Mouse (Mus musculus) gastrocnemius, adult 18-20 months (tissue): ENCODE measurements around the gene Eef1a1. TPM values are rescaled to one million over a fixed set of nuclear protein-coding genes. Genes with fewer than 3 reads are reported as not detected.
"Not testable (repeated sequence)": the region's sequence is repeated elsewhere in the genome, so short reads cannot be mapped to it uniquely, and the experiment has no call there.

ENCODE experiments used
- DNase-seq: peaks from one replicate; pipeline ENCODE4 v3.0.0; 2021; ENCODE audit warnings: low spot score
- total RNA-seq, 2 experiments: library from RNA; stranded (reverse); gene quantifications; 2 replicates each; pipeline ENCODE4 v1.2.3; 2021

Gene Eef1a1
- total RNA-seq, 2 experiments from 2014 or later, result 424 to 467 TPM

DNA sequence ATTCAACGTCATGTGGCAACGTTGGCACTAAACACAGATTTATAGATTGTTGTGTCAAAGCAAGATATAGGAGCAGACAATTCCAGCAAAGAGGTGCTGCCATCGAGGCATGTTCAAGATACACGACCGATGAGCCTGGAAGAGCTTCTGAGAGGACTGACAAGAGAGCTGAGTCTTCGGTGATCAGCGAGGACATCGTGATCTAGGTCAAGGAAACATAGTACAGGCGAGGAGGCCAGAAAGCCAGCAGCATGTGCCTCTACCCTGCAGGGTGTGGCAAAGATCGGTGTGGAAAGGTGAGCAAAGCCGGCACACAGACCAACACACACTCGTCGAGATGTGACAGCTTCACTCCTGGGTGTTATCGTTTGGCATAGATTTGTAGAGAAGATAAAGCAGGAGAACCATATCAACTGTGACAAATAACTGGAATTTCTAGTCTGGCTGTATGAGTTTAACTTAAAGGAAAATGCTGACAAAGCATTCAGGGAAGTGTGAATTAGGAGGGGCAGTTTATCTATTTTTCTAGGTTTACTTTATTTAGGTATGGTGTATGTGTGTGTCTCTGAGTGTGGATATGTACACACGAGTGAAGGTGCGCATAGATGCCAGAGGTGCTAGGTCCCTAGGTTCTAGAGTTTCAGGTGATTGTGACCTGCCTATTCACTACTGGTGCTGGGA lies 19.3 kb upstream of the Eef1a1 start:
- DNase-seq, result no peak

- DNase-seq, result no peak
Measured at GRCm38 (mm10) chr9:78506722-78507077, 17.7 kb upstream of the Eef1a1 start.

DNA sequence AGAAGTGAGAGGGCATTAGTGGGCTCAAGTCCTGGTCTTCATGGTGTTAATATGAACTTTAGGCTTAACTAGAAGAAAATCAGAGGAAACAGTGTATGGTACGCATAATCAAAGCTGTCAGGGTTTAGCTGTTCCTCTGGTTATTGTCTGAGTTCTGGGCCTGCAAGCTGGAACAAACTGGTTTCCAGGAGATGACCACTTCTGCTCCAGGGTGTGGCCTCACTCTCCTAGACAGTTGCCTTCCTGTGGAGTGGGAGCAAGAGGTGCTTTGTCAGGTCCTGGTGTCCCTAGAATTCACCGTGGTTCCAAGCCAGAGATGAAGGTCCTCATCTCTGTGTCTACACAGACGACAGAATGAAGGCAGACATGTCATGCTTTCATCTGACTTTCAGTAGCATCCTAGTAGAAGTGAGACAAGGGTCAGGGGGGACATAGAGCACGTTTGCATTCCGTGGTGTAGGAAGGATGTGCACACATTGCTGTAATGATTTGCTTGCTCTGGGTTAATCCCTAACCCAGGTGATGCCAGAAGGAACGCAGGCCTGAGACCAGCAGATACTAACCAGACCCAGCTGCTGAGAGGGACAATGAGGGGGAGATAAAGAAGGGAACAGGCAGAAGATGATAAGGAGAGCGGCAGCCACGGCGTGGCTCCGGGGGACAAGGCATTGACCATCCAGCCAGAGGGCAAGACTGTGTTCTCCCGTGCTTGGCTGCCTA lies 17.2 kb upstream of the Eef1a1 start:
- no peak for DNase-seq

DNA sequence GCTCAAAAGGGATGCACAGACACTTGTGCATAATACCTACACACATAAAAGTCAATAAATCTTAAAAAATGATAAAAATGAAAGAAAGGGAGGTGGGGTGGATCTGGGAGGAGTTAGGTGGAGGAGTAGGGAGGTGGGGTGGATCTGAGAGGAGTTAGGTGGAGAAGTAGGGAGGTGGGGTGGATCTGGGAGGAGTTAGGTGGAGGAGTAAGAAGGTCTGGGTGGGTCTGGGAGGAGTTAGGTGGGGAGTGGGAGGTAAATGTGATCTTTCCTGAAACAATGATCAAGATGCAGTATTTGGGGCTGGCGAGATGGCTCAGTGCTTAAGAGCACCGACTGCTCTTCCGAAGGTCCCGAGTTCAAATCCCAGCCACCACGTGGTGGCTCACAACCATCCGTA lies 16.3 kb upstream of the Eef1a1 start:
- no peak for DNase-seq

DNA sequence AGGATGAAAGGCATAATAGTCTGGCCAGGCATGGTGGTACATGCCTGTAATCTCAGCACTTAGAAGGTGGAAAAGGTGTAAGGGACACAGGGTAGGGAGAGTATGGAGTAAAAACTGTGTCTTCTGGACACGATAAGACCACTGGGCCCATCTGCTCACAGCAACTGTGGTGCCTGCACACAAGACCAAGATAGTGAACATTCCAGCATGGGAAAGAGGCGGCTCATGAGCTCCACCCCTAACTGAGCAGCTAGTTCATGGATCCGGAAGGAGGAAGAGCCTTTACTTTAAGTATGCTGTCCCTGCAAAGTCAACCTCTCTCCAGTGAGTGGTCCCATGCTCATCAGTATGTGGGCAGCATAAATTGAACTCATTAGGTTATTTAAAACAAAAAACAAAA lies 15.7 kb upstream of the Eef1a1 start:
- no peak for DNase-seq

DNA sequence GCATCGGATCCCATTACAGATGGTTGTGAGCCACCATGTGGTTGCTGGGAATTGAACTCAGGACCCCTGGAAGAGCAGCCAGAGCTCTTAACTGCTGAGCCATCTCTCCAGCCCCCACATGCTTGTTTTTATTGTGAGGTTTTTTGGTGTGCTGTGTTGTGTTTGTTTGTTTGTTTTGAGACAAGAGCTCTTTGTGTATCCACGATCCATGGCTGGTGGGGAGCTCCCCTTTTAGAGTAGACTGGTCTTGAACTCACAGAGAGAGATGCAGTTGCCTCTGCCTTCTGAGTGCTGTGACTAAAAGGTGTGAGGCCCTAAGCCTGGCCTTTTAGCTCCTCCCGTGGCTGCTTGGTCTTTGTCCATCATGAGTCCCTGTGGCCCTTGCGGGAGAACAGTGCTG lies 15.2 kb upstream of the Eef1a1 start:
- DNase-seq, result no peak

DNA sequence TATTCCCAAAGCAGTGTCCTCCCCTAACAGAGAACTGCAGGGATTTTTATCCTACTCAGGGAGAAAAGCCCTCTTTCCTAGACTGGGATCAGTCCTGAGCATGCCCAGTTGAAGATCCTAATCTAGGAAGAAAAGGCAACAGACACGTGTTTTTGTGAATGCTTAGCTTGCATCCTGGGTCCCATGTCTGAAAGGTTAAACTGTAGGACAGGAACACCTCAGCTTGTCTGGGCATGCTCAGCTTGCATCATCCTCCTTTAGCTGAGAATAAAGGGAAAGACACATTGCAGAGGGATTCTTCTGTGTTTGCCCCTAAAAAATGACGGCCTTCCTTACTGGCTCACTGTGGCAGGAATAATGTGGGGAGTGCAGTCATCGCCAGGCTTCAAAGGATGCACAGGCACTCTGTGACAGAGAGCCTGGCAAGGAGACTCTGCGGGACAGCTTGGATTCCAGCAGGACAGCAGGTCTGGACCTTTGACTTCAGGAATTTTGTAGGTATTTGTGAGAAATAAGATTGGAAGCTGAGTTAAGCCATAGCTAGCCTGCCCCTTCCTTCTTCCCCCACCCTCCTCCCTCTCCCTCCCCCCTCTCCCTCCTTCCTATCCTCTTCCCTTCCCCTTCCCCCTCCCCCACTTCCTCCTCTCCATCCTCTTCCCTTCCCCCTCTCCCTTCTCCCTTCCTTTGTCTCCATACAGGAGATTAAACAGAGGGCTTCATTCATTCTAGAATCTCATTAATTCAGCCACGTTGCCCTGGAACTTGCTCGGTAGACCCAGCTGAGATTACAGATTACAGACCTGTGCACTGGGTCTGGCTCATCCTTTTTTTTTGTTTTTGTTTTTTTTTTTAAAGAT lies 14.5 kb upstream of the Eef1a1 start:
- DNase-seq, result no peak

DNA sequence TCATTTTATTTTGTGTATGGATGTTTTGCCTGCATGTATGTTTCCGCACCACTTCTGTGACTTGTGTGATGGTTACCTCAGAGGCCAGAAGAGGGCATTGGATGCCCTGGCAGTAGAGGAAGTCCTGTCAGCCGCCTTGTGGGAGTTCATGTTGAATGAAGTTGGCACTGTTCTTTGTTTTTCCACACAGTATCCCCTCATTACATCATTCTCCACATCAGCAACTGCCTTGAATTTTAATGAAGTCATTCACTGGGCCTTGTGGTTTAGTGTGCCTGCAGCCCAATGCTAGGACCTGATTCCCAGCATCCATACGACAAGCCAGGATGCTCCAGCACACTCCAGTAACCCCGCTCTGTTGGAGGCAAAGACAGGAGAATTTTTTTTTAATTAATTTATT lies 12.3 kb upstream of the Eef1a1 start:
- no peak for DNase-seq

- DNase-seq, result no peak
Measured at GRCm38 (mm10) chr9:78500386-78500785, 11.4 kb upstream of the Eef1a1 start.

DNA sequence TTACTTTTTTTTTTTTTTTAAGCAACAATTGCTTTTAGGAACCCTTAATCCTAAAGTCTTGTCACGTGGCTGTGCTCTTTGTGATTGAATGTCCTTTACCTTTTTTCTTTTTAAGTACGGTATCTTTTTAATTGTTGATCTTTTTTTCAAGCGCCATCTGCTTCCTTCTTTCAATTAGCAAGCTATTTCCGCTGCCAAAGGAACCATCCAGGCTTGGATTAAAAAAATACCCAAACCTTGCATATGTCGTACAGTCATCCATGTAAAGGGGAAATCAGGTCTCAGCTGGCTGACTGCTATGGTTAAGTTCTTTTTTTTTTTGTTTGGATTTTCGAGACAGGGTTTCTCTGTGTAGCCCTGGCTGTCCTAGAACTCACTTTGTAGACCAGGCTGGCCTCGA lies 4.2 kb upstream of the Eef1a1 start:
- no peak for DNase-seq

DNA sequence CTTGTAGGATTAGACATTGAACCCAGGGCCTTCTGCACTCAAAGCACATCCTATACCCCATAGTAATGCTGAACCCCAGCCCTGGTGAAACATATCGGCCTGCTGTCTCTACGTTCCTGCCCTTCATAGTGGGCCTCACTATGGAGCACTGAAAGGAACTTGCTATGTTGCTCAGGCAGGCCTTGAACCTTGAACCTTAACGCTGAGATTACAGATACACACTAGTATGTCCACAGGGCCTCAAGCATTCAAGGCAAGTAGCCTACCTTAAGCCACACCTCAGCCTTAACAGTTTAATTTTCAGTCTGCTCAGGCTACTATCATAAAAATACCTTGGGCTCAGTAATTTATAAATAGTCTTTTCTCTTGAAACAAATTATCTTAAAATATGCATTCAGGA lies 3.3 kb upstream of the Eef1a1 start:
- DNase-seq, result no peak

GRCm38 (mm10) chr9:78491169-78491568 lies 2.2 kb upstream of the Eef1a1 start:
- no peak for DNase-seq

DNA sequence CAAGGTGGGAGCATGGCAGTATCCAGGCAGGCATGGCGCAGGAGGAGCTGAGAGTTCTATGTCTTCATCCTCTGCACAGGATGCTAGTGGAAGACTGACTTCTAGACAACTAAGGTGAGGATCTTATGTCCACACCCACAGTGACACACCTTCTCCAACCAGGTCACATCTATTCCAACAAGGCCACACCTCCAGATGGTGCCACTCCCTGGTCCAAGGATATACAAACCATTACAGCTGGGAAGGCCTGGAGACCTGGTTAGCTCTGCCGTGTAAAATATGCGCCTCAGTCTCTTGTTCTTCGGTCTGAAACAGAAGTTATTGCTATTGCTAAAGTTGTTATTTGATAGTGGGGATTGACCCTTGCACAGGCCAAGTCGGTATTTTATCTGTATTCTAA lies 930 bp downstream of the Eef1a1 start:
- not testable (repeated sequence) for DNase-seq

DNA sequence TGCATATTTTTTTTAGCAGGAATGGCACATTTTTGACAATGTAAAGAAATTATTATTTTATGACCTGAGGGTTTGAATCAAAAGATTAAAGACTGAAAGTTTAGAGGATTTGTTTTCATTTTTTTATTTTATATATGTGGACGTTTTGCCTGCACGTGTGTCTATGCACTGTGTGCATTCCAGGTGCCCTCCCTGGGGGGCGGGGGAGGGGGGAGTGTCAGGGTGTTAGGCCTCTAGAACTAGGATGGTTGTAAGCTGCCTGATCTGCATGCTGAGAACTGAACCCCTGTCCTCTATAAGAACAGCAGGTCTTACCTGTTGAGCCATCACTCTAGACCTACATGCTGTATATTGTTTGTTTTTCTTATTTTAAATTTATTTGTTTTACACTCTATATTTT lies 4.3 kb downstream of the Eef1a1 start:
- DNase-seq, result no peak

GRCm38 (mm10) chr9:78482386-78482785 lies 6.6 kb downstream of the Eef1a1 start:
- no peak for DNase-seq

DNA sequence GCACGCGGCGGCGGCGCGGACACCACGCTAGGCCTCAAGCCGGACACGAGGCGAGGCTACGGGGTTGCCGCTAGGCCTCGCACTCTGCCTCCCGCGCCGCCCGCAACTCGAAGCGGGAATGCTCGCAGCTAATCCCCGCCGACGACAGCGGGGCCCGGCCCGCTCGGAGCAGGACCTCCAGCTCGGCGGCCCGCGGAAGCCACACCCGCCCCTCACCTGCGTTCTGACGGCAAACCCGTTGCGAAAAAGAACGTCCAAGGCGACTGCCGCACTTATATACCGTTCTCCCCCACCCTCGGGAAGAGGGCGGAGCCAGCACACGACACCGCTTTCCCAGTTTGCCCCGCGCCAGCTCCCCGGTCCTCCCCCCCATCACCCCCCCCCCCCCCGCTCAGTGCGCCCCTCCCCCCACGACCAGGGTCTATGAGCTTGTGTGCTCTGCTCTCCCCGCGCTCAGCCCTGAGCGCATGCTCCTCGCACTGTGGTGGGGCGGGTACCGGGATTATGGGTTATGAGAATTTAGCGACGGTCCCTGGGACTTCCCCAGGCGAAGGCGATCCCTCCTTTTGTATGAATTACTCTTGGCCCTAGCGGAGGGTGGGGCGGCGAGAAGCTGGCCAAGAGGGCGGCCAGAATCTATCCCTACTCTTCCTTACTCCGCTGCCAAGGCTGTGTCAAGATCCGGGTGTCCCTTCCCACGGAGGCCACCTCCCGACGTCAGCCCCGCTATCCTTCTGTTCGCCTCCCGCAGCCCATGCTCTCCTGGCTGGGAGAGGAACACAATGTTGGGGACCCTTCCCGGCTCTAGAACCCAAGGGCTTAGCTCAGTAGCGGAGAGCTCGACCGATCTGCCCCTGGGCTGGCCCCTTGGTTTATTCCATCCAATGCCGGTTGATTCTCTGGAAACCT lies 7.3 kb downstream of the Eef1a1 start:
- DNase-seq, result peak; percentile 94

- DNase-seq, result peak; percentile 45
Measured at GRCm38 (mm10) chr9:78480706-78481358, 8.1 kb downstream of the Eef1a1 start.

- DNase-seq, result not testable (repeated sequence)
Measured at GRCm38 (mm10) chr9:78480227-78480626, 8.7 kb downstream of the Eef1a1 start.

DNA sequence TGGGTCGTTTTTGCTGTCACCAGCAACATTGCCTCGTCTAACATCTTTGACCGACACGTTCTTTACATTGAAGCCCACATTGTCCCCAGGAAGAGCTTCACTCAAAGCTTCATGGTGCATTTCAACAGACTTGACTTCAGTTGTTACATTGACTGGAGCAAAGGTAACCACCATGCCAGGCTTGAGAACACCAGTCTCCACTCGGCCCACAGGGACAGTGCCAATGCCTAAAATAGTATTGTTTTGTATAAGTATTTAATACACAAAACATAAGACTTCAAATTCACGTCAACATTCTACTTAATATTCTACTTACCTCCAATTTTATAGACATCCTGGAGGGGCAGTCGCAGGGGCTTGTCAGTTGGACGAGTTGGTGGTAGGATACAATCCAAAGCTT lies 9.6 kb downstream of the Eef1a1 start:
- DNase-seq, result not testable (repeated sequence)

DNA sequence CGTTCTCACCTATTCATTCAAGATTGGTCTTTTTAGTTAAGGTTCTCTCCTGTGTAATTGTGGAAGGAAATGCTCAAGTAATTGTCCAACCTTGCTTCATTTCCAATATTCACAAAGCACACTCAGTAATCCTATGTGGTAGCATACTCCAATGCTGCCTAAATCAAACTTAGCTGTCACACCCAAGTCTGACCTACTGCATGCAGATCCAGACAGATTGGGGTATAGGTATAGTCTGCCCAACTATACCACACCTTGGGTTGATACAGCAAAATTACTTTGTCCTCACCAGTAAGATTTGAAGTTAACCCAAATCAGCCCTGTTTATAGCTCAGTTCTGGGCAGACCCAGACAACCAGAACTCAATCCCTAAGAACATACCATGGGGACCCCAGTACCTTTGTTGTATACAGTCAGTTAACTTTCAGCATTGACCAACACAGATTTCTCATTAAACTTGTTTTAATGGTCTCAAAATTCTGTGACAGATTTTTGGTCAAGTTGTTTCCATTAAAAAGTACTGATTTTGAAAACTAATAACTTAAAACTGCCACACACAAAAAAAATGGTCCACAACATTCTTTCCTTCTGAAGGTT lies 10.8 kb downstream of the Eef1a1 start:
- DNase-seq, result not testable (repeated sequence)
